Comparison of ENCODE assay signal across 9 mouse cellular contexts in genomic region chr13:83721563-83721962, GRCm38 (mm10).
DNase-seq lines count a peak whose midpoint lies in the region; ATAC-seq and TF ChIP-seq lines count a peak whose summit lies in the region.
"Had no signal": no experiment of that assay in that cellular context is flagged by ENCODE, and none has a peak within 500 bp of the region (broad histone marks: within the 10 kb centered on the region; RNA-seq: fewer than 3 reads in every experiment).

No protein-coding gene starts in this region.

- WGBS in hindbrain, embryonic 15.5 days = under 1% methylated on average over 14 of the region's 14 CpGs
- WGBS in neural tube, embryonic 14.5 days = 1% methylated on average over 14 of the region's 14 CpGs
- 1% methylated on average over 14 of the region's 14 CpGs for WGBS in lung, postnatal 0 days

- H3K27ac ChIP-seq in hindbrain, embryonic 15.5 days (replicated peaks) = peak overlapping the region; percentile 98
- H3K27ac ChIP-seq in neural tube, embryonic 14.5 days (ENCODE audit: low read depth, low read length) = peak overlapping the region; percentile 100
- no peak overlapping the region for H3K27ac ChIP-seq in lung, postnatal 0 days (ENCODE audit: low read length)

- peak; percentile 34 for DNase-seq in embryo, embryonic 10 days (ENCODE audit: low spot score)
- DNase-seq in thymus, postnatal 0 days (ENCODE audit: low spot score) = no peak
- no peak for DNase-seq in lung, postnatal 0 days (ENCODE audit: low spot score)
- DNase-seq: liver had no signal

- H3K9ac ChIP-seq in hindbrain, embryonic 15.5 days = peak overlapping the region; percentile 76
- peak overlapping the region; percentile 100 for H3K9ac ChIP-seq in neural tube, embryonic 14.5 days (replicated peaks; ENCODE audit: low read depth, low read length)
- H3K9ac ChIP-seq in lung, postnatal 0 days (replicated peaks; ENCODE audit: low read depth) = no peak overlapping the region

- H3K4me3 ChIP-seq in megakaryocyte, embryonic 14.5 days (replicated peaks) = peak overlapping the region; percentile 65
- peak overlapping the region; percentile 77 for H3K4me3 ChIP-seq in hindbrain, embryonic 15.5 days
- H3K4me3 ChIP-seq in neural tube, embryonic 14.5 days (ENCODE audit: low read depth, low read length) = peak overlapping the region; percentile 90
- H3K4me3 ChIP-seq in lung, postnatal 0 days (ENCODE audit: low read depth, low read length) = no peak overlapping the region

- peaks cover 31% of the 10 kb centered on the region for H3K4me1 ChIP-seq in megakaryocyte, embryonic 14.5 days
- peaks cover 8% of the 10 kb centered on the region for H3K4me1 ChIP-seq in hindbrain, embryonic 15.5 days (replicated peaks)
- peaks cover 3% of the 10 kb centered on the region; the same call in 1 of the 2 replicates for H3K4me1 ChIP-seq in neural tube, embryonic 14.5 days (ENCODE audit: control insufficient read depth, insufficient read depth, low read length)
- H3K4me1 ChIP-seq in lung, postnatal 0 days (ENCODE audit: insufficient read depth, low read depth, low read length) = no peaks in the 10 kb centered on the region

- peak overlapping the region; percentile 78 for H3K4me2 ChIP-seq in hindbrain, embryonic 15.5 days
- H3K4me2 ChIP-seq in neural tube, embryonic 14.5 days (ENCODE audit: low read depth, low read length) = peak overlapping the region; percentile 81
- H3K4me2 ChIP-seq in lung, postnatal 0 days (replicated peaks; ENCODE audit: low read depth, low read length) = no peak overlapping the region

- TF ChIP-seq EP300 in lung, postnatal 0 days (IDR thresholded peaks at IDR 0.05) = no peak

- TF ChIP-seq CTCF in lung, postnatal 0 days (IDR thresholded peaks at IDR 0.05) = no peak

- H3K27me3 ChIP-seq in megakaryocyte, embryonic 14.5 days (replicated peaks) = peaks cover 95% of the 10 kb centered on the region
- H3K27me3 ChIP-seq in hindbrain, embryonic 15.5 days = no peaks in the 10 kb centered on the region
- no peaks in the 10 kb centered on the region for H3K27me3 ChIP-seq in neural tube, embryonic 14.5 days (ENCODE audit: control insufficient read depth, insufficient read depth, low read length)
- peaks cover 87% of the 10 kb centered on the region for H3K27me3 ChIP-seq in lung, postnatal 0 days (replicated peaks; ENCODE audit: insufficient read depth, low read length)

- ATAC-seq in megakaryocyte, adult 5-6 weeks (ENCODE audit: poor library complexity, severe bottlenecking) = no peak
- ATAC-seq in hindbrain, embryonic 15.5 days (ENCODE audit: low FRiP score, low read depth) = peak; percentile 54
- peak; percentile 18 for ATAC-seq in neural tube, embryonic 14.5 days (ENCODE audit: low read depth)
- ATAC-seq in CD4-positive, CD25-positive, alpha-beta regulatory T cell, adult 4 months = no peak
- ATAC-seq in lung, postnatal 0 days = no peak

- no peaks in the 10 kb centered on the region for H3K9me3 ChIP-seq in megakaryocyte, embryonic 14.5 days
- no peaks in the 10 kb centered on the region for H3K9me3 ChIP-seq in hindbrain, embryonic 15.5 days
- H3K9me3 ChIP-seq in neural tube, embryonic 14.5 days (ENCODE audit: control insufficient read depth, low read length) = no peaks in the 10 kb centered on the region
- H3K9me3 ChIP-seq in lung, postnatal 0 days (ENCODE audit: low read length) = no peaks in the 10 kb centered on the region

- H3K36me3 ChIP-seq in megakaryocyte, embryonic 14.5 days (replicated peaks; ENCODE audit: low read length) = no peaks in the 10 kb centered on the region
- no peaks in the 10 kb centered on the region for H3K36me3 ChIP-seq in hindbrain, embryonic 15.5 days
- no peaks in the 10 kb centered on the region for H3K36me3 ChIP-seq in neural tube, embryonic 14.5 days (ENCODE audit: control insufficient read depth, insufficient read depth, low read length)
- H3K36me3 ChIP-seq in lung, postnatal 0 days (ENCODE audit: insufficient read depth, low read length) = no peaks in the 10 kb centered on the region

Comparison
In these comparisons a context has a peak if more than half of its experiments do, and no peak if none do; other contexts are left out.
1. ATAC-seq: peak in hindbrain, embryonic 15.5 days (single experiment) and neural tube, embryonic 14.5 days (single experiment); none in megakaryocyte, adult 5-6 weeks (single experiment), CD4-positive, CD25-positive, alpha-beta regulatory T cell, adult 4 months (single experiment) and lung, postnatal 0 days (single experiment).